Mouse (Mus musculus) heart, embryonic 13.5 days (tissue): ENCODE results near the gene Bcl11a. TPM values are rescaled to one million over a fixed set of nuclear protein-coding genes. Genes with fewer than 3 reads are reported as not detected.
A peak's percentile ranks its signal among the peaks of the same experiment; 100 is the strongest.

Experiments
- ATAC-seq: fragments of 200-750 bp; cut with Nextera tagmentation; 2 replicates; pipeline ENCODE4 v1.8.0; 2017; ENCODE audit warnings: moderate TSS enrichment; ENCODE audit not compliant: insufficient number of reproducible peaks, low FRiP score, low TSS enrichment; ENCODE audit errors: extremely low read depth
- H3K27ac ChIP-seq: fragments of 300-500 bp; sonication (generic); replicated peaks from 2 replicates; pipeline ENCODE4 v1.5.1; 2015; ENCODE audit warnings: moderate library complexity, mild to moderate bottlenecking, inconsistent platforms
- H3K27me3 ChIP-seq: fragments of 300-500 bp; sonication (generic); replicated peaks from 2 replicates; pipeline ENCODE4 v1.6.1; 2015; ENCODE audit warnings: mild to moderate bottlenecking, inconsistent platforms
- H3K36me3 ChIP-seq: fragments of 300-500 bp; sonication (generic); 2 replicates; pipeline ENCODE4 v1.6.1; 2015; ENCODE audit warnings: mild to moderate bottlenecking, inconsistent platforms
- H3K4me1 ChIP-seq: fragments of 300-500 bp; sonication (generic); 2 replicates; pipeline ENCODE4 v1.6.1; 2015; ENCODE audit warnings: inconsistent platforms
- H3K4me2 ChIP-seq: fragments of 300-500 bp; sonication (generic); 2 replicates; pipeline ENCODE4 v1.6.1; 2015; ENCODE audit warnings: inconsistent platforms, mild to moderate bottlenecking, moderate library complexity
- H3K4me3 ChIP-seq: fragments of 300-500 bp; sonication (generic); 2 replicates; pipeline ENCODE4 v1.5.1; 2015; ENCODE audit warnings: moderate library complexity, mild to moderate bottlenecking, inconsistent platforms
- H3K9ac ChIP-seq: fragments of 300-500 bp; sonication (generic); 2 replicates; pipeline ENCODE4 v1.6.1; 2015; ENCODE audit warnings: inconsistent platforms, mild to moderate bottlenecking, moderate library complexity
- H3K9me3 ChIP-seq: fragments of 300-500 bp; sonication (generic); 2 replicates; pipeline ENCODE4 v1.6.1; 2016; ENCODE audit warnings: inconsistent platforms
- WGBS: fragments of 180-500 bp; shearing (Covaris S2); methylation state at CpG from one replicate; pipeline ENCODE4 v1.1.7; 2015; ENCODE audit warnings: mixed read lengths; 5-methylcytosine and 5-hydroxymethylcytosine counted together
- polyA plus RNA-seq: library from polyadenylated mRNA; unstranded; fragments of >200 nt; fragmentation: Nextera tagmentation; extraction: Ambion mirVana; gene quantifications from 2 replicates; pipeline ENCODE4 v1.2.1, GENCODE M21; 2015

Gene Bcl11a
- polyA plus RNA-seq, 1 experiment from 2014 or later = 15.3 TPM

DNA sequence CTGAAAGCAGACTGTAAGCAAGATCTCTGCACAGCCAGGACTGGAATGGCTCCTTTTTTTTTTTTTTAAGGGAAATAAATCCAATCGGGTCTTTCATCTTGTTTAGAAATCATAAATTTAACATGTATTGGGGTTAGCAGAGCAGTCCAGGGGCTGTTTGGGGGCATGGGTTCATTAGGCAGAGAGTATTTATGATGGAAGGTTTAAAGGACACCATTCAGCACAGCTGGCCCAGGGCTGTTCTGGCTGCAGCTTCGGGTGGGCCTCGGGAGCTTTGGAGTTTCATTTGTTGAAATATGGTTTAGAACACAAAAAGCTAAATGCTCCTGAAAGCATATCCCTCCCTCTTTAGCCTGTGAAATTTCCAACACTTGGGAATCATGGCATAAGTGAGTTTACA lies 112.6 kb downstream of the Bcl11a start:
- H3K4me2 ChIP-seq = no peak overlapping the region
- H3K4me1 ChIP-seq = peaks cover 5% of the 10 kb centered on the region; the same call in 1 of the 2 replicates
- 87% methylated on average over 3 of the region's 3 CpGs for WGBS
- H3K4me3 ChIP-seq = no peak overlapping the region
- no peaks in the 10 kb centered on the region for H3K36me3 ChIP-seq
- H3K9ac ChIP-seq = no peak overlapping the region
- no peaks in the 10 kb centered on the region for H3K27me3 ChIP-seq
- ATAC-seq = no peak
- H3K9me3 ChIP-seq = no peaks in the 10 kb centered on the region
- no peak overlapping the region for H3K27ac ChIP-seq

DNA sequence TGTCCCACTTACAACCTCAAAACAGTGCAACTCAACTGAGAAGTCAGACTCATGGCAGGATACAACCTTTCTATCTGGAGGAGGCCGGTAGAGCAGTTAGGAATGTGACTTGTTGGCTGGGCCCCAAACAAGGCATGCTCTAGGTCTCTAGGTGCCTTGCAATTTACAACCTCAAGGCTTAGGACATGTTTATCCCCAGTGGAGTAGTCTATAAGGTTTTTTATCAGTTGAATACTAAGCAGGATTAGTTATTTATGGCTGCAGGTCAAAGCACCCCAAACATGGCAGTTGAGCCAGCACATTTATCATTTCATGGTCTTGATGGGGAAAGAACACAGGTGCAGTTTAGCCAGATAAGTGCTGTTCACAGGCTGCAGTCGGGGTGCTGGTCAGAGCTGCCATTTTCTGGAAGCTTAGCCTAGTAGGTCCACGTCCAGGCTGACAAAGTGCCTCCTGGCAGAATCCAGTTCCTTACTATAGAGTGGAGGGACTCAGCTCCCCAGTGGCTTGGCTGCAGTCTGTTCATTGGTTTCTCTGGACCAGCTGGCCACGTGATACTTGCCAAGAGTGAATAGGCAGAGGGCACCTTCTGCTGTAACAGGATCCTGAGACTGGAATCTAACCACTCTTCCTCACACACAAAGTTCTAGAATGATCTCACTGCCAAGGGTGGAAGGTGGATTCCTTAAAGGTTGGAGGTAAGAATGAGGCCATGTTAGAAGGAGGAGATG lies 118.8 kb downstream of the Bcl11a start:
- H3K9ac ChIP-seq = no peak overlapping the region
- H3K9me3 ChIP-seq = no peaks in the 10 kb centered on the region
- H3K27me3 ChIP-seq = no peaks in the 10 kb centered on the region
- ATAC-seq = no peak
- H3K4me3 ChIP-seq = no peak overlapping the region
- no peak overlapping the region for H3K4me2 ChIP-seq
- peaks cover 25% of the 10 kb centered on the region for H3K4me1 ChIP-seq
- no peak overlapping the region for H3K27ac ChIP-seq
- 51% methylated on average over 4 of the region's 4 CpGs for WGBS
- H3K36me3 ChIP-seq = no peaks in the 10 kb centered on the region

DNA sequence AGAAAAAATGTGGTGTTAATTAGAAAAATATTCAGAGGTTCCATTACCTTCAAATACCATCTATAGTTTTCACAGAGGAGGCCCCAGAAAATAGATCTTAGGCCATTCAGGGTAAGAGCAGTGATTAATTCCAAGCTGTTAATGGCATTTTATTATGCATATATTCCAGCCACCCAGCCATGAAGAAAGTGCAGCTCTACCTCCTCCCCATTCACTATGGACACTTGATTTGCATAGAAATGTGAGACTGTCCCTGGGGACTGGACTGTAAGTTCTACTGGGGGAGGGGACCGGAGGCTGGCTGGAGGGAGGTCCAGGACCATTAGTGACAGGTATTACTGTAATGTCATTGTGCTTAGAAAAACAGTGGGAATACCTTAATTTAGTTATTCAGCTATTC lies 119.6 kb downstream of the Bcl11a start:
- no peaks in the 10 kb centered on the region for H3K27me3 ChIP-seq
- no peak for ATAC-seq
- H3K9ac ChIP-seq = no peak overlapping the region
- H3K4me1 ChIP-seq = peaks cover 33% of the 10 kb centered on the region
- no peaks in the 10 kb centered on the region for H3K36me3 ChIP-seq
- no peak overlapping the region for H3K4me3 ChIP-seq
- H3K27ac ChIP-seq = no peak overlapping the region
- WGBS = 68% methylated on average over 1 of the region's 1 CpGs
- H3K9me3 ChIP-seq = no peaks in the 10 kb centered on the region
- H3K4me2 ChIP-seq = no peak overlapping the region

DNA sequence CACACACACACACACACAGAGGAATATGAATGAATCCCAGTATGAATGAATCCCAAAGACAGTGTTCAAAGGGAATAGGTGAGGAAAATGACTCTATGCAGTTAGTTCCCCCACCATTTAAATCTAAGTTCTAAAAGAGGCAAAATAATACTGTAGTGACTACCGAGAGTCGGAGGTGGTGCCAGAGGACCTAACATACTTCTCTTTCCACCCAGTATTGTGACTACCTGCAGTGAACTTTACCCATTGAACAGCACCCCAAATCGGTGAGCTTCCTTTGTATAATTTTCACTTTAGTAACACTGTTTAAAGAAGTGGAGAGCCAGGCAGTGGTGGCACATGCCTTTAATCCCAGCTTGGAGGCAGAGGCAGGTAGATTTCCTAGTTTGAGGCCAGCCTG lies 121.7 kb downstream of the Bcl11a start:
- no peaks in the 10 kb centered on the region for H3K27me3 ChIP-seq
- H3K4me2 ChIP-seq = no peak overlapping the region
- no peaks in the 10 kb centered on the region for H3K9me3 ChIP-seq
- no peak for ATAC-seq
- no peaks in the 10 kb centered on the region for H3K36me3 ChIP-seq
- H3K27ac ChIP-seq = no peak overlapping the region
- peaks cover 49% of the 10 kb centered on the region for H3K4me1 ChIP-seq
- H3K9ac ChIP-seq = no peak overlapping the region
- 88% methylated on average over 3 of the region's 3 CpGs for WGBS
- no peak overlapping the region for H3K4me3 ChIP-seq

DNA sequence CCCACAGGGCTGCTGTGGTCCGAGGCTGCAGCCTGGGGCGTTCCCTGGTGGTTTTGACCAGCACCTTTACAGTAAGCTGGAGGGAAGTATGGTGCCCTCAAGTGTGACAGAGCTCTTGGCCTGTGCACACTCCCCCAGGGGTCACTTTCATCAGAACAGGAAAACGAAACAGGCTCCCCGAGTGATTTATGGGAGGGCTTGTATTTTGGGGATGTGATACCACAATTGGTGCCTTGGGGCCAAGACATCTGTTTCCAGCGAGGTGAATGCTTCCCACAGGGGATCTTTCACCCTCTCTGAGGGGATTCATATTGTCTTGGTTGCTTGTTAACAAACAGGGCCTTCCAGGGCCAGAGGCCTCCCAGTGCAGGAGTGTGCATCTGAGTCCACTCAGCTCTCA lies 122.5 kb downstream of the Bcl11a start:
- H3K9ac ChIP-seq = no peak overlapping the region
- H3K4me3 ChIP-seq = no peak overlapping the region
- no peaks in the 10 kb centered on the region for H3K9me3 ChIP-seq
- H3K4me1 ChIP-seq = peaks cover 50% of the 10 kb centered on the region
- no peaks in the 10 kb centered on the region for H3K27me3 ChIP-seq
- H3K4me2 ChIP-seq = no peak overlapping the region
- no peaks in the 10 kb centered on the region for H3K36me3 ChIP-seq
- H3K27ac ChIP-seq = no peak overlapping the region
- no peak for ATAC-seq
- 67% methylated on average over 5 of the region's 5 CpGs for WGBS

DNA sequence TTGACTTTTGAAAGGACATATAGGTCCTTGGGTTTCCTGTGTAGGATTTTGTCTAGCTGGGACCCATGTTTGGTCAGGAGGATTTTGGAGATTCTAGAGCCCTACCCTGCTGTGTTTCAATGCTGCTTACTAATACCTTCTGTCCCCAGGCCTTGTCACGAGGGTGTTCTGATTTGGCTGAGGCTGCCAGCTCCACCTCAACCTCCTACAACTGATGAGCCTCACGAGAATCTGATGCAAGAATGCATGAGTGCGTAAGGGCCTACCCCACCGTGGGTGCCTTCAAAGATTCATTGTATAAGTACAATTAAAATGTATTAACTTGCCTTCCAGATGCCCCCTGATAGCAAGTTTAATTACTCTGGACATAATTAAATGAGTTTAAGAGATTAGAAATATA lies 123.4 kb downstream of the Bcl11a start:
- Histone ChIP-seq H3K4me2 (no peak overlapping the region), H3K27me3 (no peaks in the 10 kb centered on the region), H3K9me3 (no peaks in the 10 kb centered on the region), H3K9ac (no peak overlapping the region), H3K4me3 (no peak overlapping the region), H3K36me3 (no peaks in the 10 kb centered on the region), H3K4me1 (peaks cover 49% of the 10 kb centered on the region), H3K27ac (no peak overlapping the region)
- ATAC-seq = no peak
- 79% methylated on average over 4 of the region's 4 CpGs for WGBS

DNA sequence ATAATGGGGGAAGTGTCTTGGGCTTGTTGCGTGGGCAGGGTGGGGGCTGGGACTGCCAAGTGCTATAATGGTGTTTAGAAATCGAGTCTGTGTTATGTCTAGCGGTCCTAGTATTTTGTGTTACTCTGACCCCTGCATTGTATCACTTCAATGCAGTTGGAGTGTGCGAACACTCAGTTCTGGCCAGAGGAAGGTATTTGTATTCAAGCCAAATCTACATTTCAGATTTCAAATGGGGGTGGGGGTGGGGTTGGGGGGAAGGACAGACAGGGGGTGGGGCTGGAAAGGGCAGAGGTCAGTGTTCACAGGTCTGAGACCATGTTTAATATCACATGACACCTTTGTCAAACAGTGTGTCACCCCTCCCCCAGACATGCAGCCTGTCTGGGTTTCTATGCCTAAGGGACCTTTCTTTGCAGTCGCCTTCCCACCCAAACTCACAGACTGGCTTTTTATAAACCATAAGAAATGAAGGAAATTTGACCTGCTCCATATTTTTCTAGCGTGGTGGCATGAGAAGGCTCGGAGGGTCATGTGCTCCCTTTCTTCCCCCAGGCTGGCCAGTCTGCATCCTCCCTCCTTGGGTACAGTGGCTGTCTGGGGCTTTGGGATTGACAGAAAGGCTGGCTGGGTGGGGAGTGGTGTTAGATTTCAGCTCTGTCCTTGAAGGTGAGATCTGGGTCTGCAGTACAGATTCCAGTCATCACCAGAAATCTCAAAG lies 124.9 kb downstream of the Bcl11a start:
- peak overlapping the region; percentile 82 for H3K27ac ChIP-seq
- H3K4me2 ChIP-seq = peak overlapping the region; percentile 50
- peaks cover 40% of the 10 kb centered on the region for H3K4me1 ChIP-seq
- no peaks in the 10 kb centered on the region for H3K36me3 ChIP-seq
- H3K9me3 ChIP-seq = no peaks in the 10 kb centered on the region
- 12% methylated on average over 7 of the region's 7 CpGs for WGBS
- H3K27me3 ChIP-seq = no peaks in the 10 kb centered on the region
- 0 out of 2 replicates have a peak, but pooled peaks have one; percentile 15 for ATAC-seq
- no peak overlapping the region for H3K4me3 ChIP-seq
- peak overlapping the region; percentile 34; the same call in 1 of the 2 replicates for H3K9ac ChIP-seq

DNA sequence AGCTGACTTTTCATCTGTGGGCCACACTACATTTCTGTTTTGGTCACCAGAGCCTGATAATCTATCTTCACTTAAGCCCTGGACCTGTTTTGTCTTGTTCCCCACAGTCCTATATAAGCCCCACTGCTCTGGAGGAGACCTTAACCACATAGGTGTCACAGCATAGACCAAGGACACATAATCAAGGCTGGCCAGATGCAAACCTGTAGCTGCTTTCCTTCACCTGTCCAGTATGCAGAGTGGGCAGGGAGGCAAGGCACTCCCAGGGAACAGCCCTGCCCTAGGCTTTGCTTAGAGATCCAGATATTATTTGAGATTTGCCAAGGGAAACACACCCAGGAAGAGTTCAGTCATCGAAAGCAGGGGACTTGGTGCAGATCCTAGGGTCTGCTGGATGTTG lies 125.6 kb downstream of the Bcl11a start:
- ATAC-seq = no peak
- Histone ChIP-seq H3K9me3 (no peaks in the 10 kb centered on the region), H3K36me3 (no peaks in the 10 kb centered on the region), H3K9ac (no peak overlapping the region; the same call in 1 of the 2 replicates), H3K4me2 (peak overlapping the region; percentile 50), H3K4me3 (no peak overlapping the region), H3K27ac (peak overlapping the region; percentile 82), H3K4me1 (peaks cover 42% of the 10 kb centered on the region), H3K27me3 (no peaks in the 10 kb centered on the region)
- WGBS = 70% methylated on average over 1 of the region's 1 CpGs

DNA sequence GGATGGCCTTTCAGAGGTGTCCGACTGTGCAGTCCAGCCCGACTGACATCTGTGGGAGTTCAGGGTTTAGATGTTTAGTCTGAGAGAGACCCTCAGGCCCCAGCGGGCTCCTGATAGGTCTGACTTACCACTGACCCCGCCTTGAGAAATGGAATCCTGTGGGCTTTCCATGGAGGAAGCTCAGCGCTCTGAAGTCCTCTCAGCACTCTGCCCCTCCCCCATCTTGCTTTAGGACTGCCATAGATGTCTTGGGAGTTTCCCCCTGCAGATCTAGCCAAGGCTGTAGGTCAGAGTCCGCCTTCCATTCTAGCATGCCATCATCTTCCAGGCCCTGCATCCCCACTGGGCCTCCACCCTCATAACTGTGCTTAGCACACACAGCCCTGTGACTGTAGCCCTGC lies 131.1 kb downstream of the Bcl11a start:
- Histone ChIP-seq H3K4me2 (peak overlapping the region; percentile 1; the same call in 1 of the 2 replicates), H3K36me3 (no peaks in the 10 kb centered on the region), H3K4me3 (no peak overlapping the region), H3K9me3 (no peaks in the 10 kb centered on the region), H3K4me1 (peaks cover 18% of the 10 kb centered on the region), H3K27ac (no peak overlapping the region), H3K27me3 (no peaks in the 10 kb centered on the region), H3K9ac (no peak overlapping the region)
- 22% methylated on average over 6 of the region's 6 CpGs for WGBS
- ATAC-seq = no peak

DNA sequence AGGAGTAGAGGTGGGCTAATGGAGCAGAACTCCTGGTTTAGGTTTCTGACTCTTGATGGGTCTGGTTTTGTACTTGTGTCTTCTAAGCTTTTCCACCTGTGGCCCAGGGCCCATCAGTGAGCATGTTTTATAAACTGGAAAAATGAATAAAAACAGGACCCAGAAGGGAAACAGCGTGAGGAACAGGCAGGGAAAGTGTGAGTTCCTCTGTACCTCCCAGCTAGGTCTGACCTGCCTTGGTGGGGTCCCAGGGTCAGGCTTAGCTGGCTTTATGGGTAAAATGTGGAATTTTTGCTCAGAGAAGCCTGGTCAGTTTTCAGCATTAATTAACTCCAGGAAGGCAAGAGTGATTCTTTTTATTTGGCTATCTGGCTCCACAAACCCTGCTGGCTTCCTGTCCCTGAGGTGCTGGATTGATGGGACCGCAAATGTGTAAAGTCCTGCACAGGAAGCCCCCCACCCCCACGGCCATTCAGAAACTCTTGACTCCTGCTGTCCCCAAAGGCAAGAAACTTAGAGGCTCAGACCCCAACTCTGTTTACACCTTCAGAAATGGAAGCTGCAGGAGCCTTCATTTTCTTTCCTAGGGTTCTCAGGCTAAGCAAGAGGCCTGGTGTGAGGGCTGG lies 136.8 kb downstream of the Bcl11a start:
- no peak overlapping the region for H3K4me3 ChIP-seq
- H3K9ac ChIP-seq = no peak overlapping the region
- peaks cover 7% of the 10 kb centered on the region for H3K4me1 ChIP-seq
- no peaks in the 10 kb centered on the region for H3K9me3 ChIP-seq
- no peak overlapping the region for H3K27ac ChIP-seq
- no peaks in the 10 kb centered on the region for H3K36me3 ChIP-seq
- no peak for ATAC-seq
- no peaks in the 10 kb centered on the region for H3K27me3 ChIP-seq
- no peak overlapping the region for H3K4me2 ChIP-seq
- WGBS = 64% methylated on average over 3 of the region's 3 CpGs

DNA sequence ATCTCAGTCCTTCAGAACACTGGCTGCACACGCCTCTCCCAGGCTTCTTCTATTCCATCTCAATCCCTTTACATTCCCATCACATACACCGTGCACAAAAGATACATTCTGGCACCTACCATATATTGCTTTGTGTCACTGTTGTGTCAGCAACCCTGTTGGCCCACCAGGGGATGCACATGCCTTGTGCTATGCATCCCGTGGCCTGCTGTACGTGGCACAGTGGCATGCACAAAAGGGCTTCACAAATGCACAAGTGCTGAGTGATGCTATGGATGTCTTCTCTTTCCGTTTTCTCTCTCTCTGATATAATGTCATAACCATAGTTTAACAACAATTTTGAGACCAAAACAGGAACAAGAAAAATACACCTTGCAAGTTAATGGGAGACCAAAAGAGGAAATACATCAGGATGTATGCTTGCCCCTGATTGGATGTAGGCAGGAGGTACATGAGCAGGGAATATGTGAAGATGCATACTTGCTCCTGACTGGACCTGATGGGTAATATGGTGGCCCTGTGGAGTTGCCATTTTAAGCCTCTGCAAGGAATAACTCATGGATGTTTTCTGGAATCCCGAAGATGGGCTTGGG lies 140.0 kb downstream of the Bcl11a start:
- no peaks in the 10 kb centered on the region for H3K36me3 ChIP-seq
- no peaks in the 10 kb centered on the region for H3K9me3 ChIP-seq
- no peak overlapping the region for H3K9ac ChIP-seq
- no peak overlapping the region for H3K4me2 ChIP-seq
- 81% methylated on average over 6 of the region's 6 CpGs for WGBS
- H3K4me3 ChIP-seq = no peak overlapping the region
- ATAC-seq = no peak
- peaks cover 7% of the 10 kb centered on the region for H3K4me1 ChIP-seq
- no peak overlapping the region for H3K27ac ChIP-seq
- no peaks in the 10 kb centered on the region for H3K27me3 ChIP-seq
